Mouse (Mus musculus) bone marrow macrophage, adult 2 months (primary cell): Measurements from ENCODE around the gene Rpl41.
"Not testable (repeated sequence)": the region's sequence is repeated elsewhere in the genome, so short reads cannot be mapped to it uniquely, and the experiment has no call there.

Experiments used
- CTCF ChIP-seq: IDR thresholded peaks from 2 replicates; pipeline ENCODE4 v1.5.1; 2012; ENCODE audit warnings: low read depth, mild to moderate bottlenecking, low read length, moderate library complexity
- POLR2A ChIP-seq: IDR thresholded peaks from 2 replicates; pipeline ENCODE4 v1.6.1; 2012; ENCODE audit warnings: mild to moderate bottlenecking, low read depth, low read length, borderline replicate concordance

GRCm38 (mm10) chr10:128549682-128550057 lies 565 bp upstream of the Rpl41 start:
- not testable (repeated sequence) for TF ChIP-seq CTCF, POLR2A
